Mouse (Mus musculus): ENCODE results near the gene F13a1. TPM values are rescaled to one million over a fixed set of nuclear protein-coding genes. Genes with fewer than 3 reads are reported as not detected.

The F13a1 gene
- polyA plus RNA-seq, 1 experiment, result 22.9 TPM

DNA sequence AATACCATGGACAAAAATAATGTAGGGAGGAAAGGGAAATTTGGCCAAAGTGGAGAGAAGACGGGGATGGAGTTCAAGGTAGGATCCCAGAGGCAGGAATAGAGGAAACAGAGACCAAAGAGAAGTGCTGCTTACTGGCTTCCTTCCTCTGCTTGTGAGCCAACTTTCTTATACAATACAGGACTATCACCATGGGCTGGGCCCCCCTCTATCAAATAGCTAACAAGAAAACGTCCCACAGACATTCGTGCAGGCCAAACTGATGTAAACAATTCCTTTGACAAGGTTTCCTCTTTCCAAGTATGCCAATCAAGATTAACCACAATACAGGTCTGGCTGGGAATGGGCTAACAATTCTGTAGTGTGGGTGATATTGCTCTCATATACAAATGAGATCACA lies 154.0 kb downstream of the F13a1 start:
- Histone ChIP-seq H3K4me3 (ENCODE audit: control insufficient read depth, insufficient read depth, low read length) (no peak overlapping the region), H3K36me3 (ENCODE audit: control insufficient read depth, insufficient read depth, low read length) (peaks cover 6% of the 10 kb centered on the region), H3K27ac (ENCODE audit: control insufficient read depth, insufficient read depth, low read length) (no peak overlapping the region), H3K4me1 (replicated peaks; ENCODE audit: control insufficient read depth, insufficient read depth, low read length) (no peaks in the 10 kb centered on the region), H3K27me3 (ENCODE audit: control insufficient read depth, insufficient read depth, low read length) (no peaks in the 10 kb centered on the region)
- no peak for DNase-seq
- 59% methylated on average over 3 of the region's 3 CpGs for WGBS
- no peak for TF ChIP-seq POLR2A (IDR thresholded peaks at IDR 0.05; ENCODE audit: control insufficient read depth, extremely low read depth, insufficient read depth, low read length, poor library complexity)
- no peak for TF ChIP-seq CTCF (IDR thresholded peaks at IDR 0.05; ENCODE audit: borderline replicate concordance, control insufficient read depth, extremely low read depth, insufficient read depth, low read length, poor library complexity)

DNA sequence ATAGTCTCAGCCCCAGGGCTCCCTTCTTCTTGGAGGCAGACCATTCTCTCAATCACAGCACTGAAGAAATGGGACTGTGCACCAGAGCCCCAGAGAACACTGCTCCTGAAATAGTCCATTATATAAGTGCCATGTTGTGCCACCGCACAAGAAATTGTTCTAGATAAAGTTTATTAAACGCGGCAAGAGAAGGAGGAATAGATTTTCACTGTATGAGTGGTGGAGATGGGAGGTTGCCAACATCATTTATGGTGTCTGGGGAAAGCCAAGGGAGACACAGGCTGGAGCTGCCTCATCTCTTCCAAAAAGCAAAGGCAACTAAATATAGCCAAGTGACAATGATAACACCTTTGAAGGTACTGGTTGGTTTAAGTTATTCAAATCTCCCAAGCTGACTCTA lies 156.3 kb downstream of the F13a1 start:
- no peak overlapping the region for H3K27ac ChIP-seq (ENCODE audit: control insufficient read depth, insufficient read depth, low read length)

DNA sequence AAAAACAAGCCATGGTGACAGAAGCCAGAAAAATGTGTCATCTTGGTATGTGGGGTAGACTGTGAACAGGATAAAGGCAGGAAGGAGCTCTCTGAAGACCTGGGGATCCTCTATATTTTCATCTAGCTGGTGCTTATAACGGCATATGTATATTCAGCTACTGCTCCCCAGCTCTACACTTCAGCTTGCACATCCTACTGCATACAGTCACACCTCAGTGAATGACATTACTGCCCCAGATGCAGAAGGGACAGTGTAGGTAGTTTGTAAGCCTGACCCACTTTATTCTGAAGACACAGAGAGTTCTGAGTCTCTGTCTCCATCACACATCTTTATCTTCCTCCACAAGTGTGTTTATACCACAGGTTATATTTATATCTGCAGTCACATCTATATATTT lies 157.8 kb downstream of the F13a1 start:
- Histone ChIP-seq H3K27ac (ENCODE audit: control insufficient read depth, insufficient read depth, low read length) (no peak overlapping the region), H3K36me3 (ENCODE audit: control insufficient read depth, insufficient read depth, low read length) (no peaks in the 10 kb centered on the region), H3K4me1 (replicated peaks; ENCODE audit: control insufficient read depth, insufficient read depth, low read length) (no peaks in the 10 kb centered on the region), H3K4me3 (ENCODE audit: control insufficient read depth, insufficient read depth, low read length) (no peak overlapping the region), H3K27me3 (ENCODE audit: control insufficient read depth, insufficient read depth, low read length) (no peaks in the 10 kb centered on the region)
- WGBS, result 97% methylated on average over 1 of the region's 1 CpGs
- TF ChIP-seq CTCF (IDR thresholded peaks at IDR 0.05; ENCODE audit: borderline replicate concordance, control insufficient read depth, extremely low read depth, insufficient read depth, low read length, poor library complexity), result no peak
- TF ChIP-seq POLR2A (IDR thresholded peaks at IDR 0.05; ENCODE audit: control insufficient read depth, extremely low read depth, insufficient read depth, low read length, poor library complexity), result no peak
- DNase-seq, result no peak

More for the DNA sequence above, 156.3 kb downstream of the F13a1 start:
- WGBS, result 100% methylated on average over 3 of the region's 3 CpGs
- Histone ChIP-seq H3K4me3 (ENCODE audit: control insufficient read depth, insufficient read depth, low read length) (no peak overlapping the region), H3K36me3 (ENCODE audit: control insufficient read depth, insufficient read depth, low read length) (peaks cover 6% of the 10 kb centered on the region), H3K4me1 (replicated peaks; ENCODE audit: control insufficient read depth, insufficient read depth, low read length) (no peaks in the 10 kb centered on the region), H3K27me3 (ENCODE audit: control insufficient read depth, insufficient read depth, low read length) (no peaks in the 10 kb centered on the region)
- TF ChIP-seq POLR2A (IDR thresholded peaks at IDR 0.05; ENCODE audit: control insufficient read depth, extremely low read depth, insufficient read depth, low read length, poor library complexity) (no peak), CTCF (IDR thresholded peaks at IDR 0.05; ENCODE audit: borderline replicate concordance, control insufficient read depth, extremely low read depth, insufficient read depth, low read length, poor library complexity) (no peak)
- no peak for DNase-seq

DNA sequence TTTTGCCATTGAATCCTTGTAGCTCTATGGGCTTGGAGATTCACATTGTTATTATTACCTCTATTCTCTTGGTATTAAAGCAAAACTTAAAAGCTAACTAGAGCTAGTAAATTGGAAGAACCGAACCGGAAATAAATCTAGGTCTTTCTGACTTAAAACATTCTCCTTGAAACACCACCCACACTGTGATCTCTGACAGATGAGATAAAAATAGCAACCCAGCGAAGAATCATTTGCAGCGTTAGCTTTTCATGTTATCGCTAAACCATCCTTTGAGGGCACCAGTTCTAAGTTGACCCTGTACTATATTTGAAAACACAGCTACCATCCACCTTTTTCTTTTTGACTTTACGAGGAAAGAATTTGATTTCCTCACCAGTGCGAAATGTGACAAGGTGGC lies 164.1 kb downstream of the F13a1 start:
- no peak for TF ChIP-seq CTCF (IDR thresholded peaks at IDR 0.05; ENCODE audit: borderline replicate concordance, control insufficient read depth, extremely low read depth, insufficient read depth, low read length, poor library complexity)
- TF ChIP-seq POLR2A (IDR thresholded peaks at IDR 0.05; ENCODE audit: control insufficient read depth, extremely low read depth, insufficient read depth, low read length, poor library complexity), result no peak
- no peak overlapping the region for H3K27ac ChIP-seq (ENCODE audit: control insufficient read depth, insufficient read depth, low read length)
- no peak for DNase-seq
- H3K27me3 ChIP-seq (ENCODE audit: control insufficient read depth, insufficient read depth, low read length), result no peaks in the 10 kb centered on the region
- WGBS, result 82% methylated on average over 7 of the region's 7 CpGs
- no peak overlapping the region for H3K4me3 ChIP-seq (ENCODE audit: control insufficient read depth, insufficient read depth, low read length)
- H3K36me3 ChIP-seq (ENCODE audit: control insufficient read depth, insufficient read depth, low read length), result no peaks in the 10 kb centered on the region
- H3K4me1 ChIP-seq (replicated peaks; ENCODE audit: control insufficient read depth, insufficient read depth, low read length), result peaks cover 3% of the 10 kb centered on the region; the same call in 1 of the 2 replicates

DNA sequence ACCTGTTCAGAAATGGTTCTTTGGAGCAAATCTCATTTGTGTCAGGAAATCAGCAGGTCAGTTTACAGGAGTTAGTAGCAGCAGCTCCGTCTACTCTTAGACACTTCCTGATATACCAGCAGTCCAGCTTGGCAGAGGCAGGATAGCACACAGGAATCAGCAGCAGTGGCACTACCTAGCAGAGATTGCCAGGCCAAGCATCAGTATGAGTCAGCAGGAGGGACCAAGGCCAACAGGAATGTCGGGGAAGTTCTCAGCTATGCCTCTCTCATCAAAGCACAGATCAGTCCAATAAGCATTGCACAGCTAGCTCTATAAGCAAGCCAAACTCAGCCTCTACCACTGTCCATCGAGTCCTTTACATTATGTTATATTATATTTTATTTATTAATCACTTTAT lies 210.9 kb downstream of the F13a1 start:
- WGBS, result 93% methylated on average over 3 of the region's 3 CpGs
- H3K27ac ChIP-seq (ENCODE audit: control insufficient read depth, insufficient read depth, low read length), result no peak overlapping the region
- H3K27me3 ChIP-seq (ENCODE audit: control insufficient read depth, insufficient read depth, low read length), result no peaks in the 10 kb centered on the region
- no peak for DNase-seq
- no peak for TF ChIP-seq POLR2A (IDR thresholded peaks at IDR 0.05; ENCODE audit: control insufficient read depth, extremely low read depth, insufficient read depth, low read length, poor library complexity)
- no peak for TF ChIP-seq CTCF (IDR thresholded peaks at IDR 0.05; ENCODE audit: borderline replicate concordance, control insufficient read depth, extremely low read depth, insufficient read depth, low read length, poor library complexity)
- H3K4me1 ChIP-seq (replicated peaks; ENCODE audit: control insufficient read depth, insufficient read depth, low read length), result no peaks in the 10 kb centered on the region
- no peak overlapping the region for H3K4me3 ChIP-seq (ENCODE audit: control insufficient read depth, insufficient read depth, low read length)
- no peaks in the 10 kb centered on the region for H3K36me3 ChIP-seq (ENCODE audit: control insufficient read depth, insufficient read depth, low read length)

All from thymus, adult 2 months (tissue).